Mouse (Mus musculus): ENCODE data around the gene Fos. TPM values are rescaled to one million over a fixed set of nuclear protein-coding genes. Genes with fewer than 3 reads are reported as not detected.

The Fos gene
- polyA plus RNA-seq (2016; fragmentation: Nextera tagmentation; extraction: Ambion mirVana), result 1.5 TPM in 2 replicates

DNA sequence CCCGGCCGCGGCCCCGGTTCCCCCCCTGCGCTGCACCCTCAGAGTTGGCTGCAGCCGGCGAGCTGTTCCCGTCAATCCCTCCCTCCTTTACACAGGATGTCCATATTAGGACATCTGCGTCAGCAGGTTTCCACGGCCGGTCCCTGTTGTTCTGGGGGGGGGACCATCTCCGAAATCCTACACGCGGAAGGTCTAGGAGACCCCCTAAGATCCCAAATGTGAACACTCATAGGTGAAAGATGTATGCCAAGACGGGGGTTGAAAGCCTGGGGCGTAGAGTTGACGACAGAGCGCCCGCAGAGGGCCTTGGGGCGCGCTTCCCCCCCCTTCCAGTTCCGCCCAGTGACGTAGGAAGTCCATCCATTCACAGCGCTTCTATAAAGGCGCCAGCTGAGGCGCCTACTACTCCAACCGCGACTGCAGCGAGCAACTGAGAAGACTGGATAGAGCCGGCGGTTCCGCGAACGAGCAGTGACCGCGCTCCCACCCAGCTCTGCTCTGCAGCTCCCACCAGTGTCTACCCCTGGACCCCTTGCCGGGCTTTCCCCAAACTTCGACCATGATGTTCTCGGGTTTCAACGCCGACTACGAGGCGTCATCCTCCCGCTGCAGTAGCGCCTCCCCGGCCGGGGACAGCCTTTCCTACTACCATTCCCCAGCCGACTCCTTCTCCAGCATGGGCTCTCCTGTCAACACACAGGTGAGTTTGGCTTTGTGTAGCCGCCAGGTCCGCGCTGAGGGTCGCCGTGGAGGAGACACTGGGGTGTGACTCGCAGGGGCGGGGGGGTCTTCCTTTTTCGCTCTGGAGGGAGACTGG, at the start of gene Fos:
Gene Fos (plus strand): TSS at position 410 of the 817 bp plus-strand sequence.
- Histone ChIP-seq H3K4me3 (peak within 1 kb of the TSS; percentile 72), H3K27me3 (ENCODE audit: insufficient read depth, poor library complexity, severe bottlenecking) (peaks cover 55% of the 10 kb centered on the region), H3K27ac (peak within 1 kb of the TSS; percentile 88), H3K4me1 (replicated peaks) (peaks cover 52% of the 10 kb centered on the region), H3K9me3 (no peaks in the 10 kb centered on the region), H3K36me3 (no peaks in the 10 kb centered on the region)
- DNase-seq (ENCODE audit: low spot score), result peak; percentile 89
- WGBS, result under 1% methylated on average over 56 of the region's 56 CpGs

DNA sequence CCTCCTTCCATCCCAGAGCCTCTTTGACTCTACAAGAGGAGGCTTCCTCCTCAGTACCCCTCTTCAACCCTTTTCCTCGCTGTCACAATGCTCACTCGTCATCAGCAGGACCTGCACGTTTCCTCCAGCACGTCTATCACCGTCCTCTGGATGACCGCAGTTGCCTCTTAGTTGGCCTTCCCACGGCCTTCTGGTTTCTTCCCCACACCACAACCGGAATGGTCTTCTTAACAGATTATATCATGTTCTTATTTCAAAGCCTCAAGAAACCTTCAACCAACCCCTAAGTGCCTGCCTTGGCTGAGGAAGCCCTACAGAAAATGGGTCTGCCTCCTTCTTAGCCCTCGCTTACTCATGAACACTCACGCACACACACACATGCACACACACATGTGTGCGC, 48.0 kb upstream of the Fos start:
- H3K36me3 ChIP-seq, result no peaks in the 10 kb centered on the region
- H3K4me1 ChIP-seq (replicated peaks), result peaks cover 16% of the 10 kb centered on the region
- H3K4me3 ChIP-seq, result no peak overlapping the region
- 90% methylated on average over 11 of the region's 11 CpGs for WGBS
- no peak for DNase-seq (ENCODE audit: low spot score)
- no peaks in the 10 kb centered on the region for H3K27me3 ChIP-seq (ENCODE audit: insufficient read depth, poor library complexity, severe bottlenecking)
- H3K27ac ChIP-seq, result no peak overlapping the region
- H3K9me3 ChIP-seq, result no peaks in the 10 kb centered on the region

DNA sequence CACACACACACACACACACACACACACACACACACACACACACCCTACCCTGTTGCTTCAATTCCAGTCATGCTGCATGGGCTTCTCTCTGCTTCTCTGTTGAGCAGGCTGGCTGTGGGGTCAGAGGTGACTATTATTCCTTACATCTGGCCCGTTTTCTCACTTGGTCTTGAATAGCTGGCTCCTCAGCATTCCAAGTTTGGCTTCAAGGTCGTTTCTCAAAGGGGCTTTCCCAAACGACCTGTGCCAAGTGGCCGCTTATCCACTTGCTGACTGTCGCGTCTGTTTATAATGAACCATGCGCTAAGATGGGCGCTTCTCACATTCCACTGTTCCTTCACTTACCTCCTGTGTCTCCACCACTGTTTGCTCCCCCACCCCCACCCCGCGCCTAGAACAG, 47.6 kb upstream of the Fos start:
- H3K27ac ChIP-seq, result no peak overlapping the region
- H3K9me3 ChIP-seq, result no peaks in the 10 kb centered on the region
- H3K4me1 ChIP-seq (replicated peaks), result peaks cover 16% of the 10 kb centered on the region
- no peaks in the 10 kb centered on the region for H3K27me3 ChIP-seq (ENCODE audit: insufficient read depth, poor library complexity, severe bottlenecking)
- no peak overlapping the region for H3K4me3 ChIP-seq
- WGBS, result 60% methylated on average over 10 of the region's 10 CpGs
- H3K36me3 ChIP-seq, result no peaks in the 10 kb centered on the region
- DNase-seq (ENCODE audit: low spot score), result no peak

DNA sequence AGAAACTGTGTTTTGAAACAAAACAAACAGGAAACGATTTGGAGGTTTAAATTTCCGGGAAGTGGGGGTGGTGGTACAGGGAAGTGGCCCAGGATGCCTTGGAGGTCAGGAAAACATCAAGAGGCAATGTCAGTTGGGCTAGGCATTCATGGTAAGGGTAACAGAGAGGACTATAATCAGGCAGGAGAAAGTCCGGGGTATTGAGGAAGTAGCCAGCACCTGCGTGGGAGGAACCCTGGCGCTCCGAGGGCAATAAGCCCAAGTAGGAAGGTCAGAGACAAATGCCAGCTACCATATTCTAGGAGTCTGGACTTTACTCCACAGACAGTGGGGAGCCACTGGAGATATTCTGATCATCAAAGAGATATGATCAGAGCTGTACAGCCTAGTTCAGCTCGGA, 45.9 kb upstream of the Fos start:
- no peak overlapping the region for H3K4me3 ChIP-seq
- H3K27me3 ChIP-seq (ENCODE audit: insufficient read depth, poor library complexity, severe bottlenecking), result no peaks in the 10 kb centered on the region
- 79% methylated on average over 7 of the region's 7 CpGs for WGBS

DNA sequence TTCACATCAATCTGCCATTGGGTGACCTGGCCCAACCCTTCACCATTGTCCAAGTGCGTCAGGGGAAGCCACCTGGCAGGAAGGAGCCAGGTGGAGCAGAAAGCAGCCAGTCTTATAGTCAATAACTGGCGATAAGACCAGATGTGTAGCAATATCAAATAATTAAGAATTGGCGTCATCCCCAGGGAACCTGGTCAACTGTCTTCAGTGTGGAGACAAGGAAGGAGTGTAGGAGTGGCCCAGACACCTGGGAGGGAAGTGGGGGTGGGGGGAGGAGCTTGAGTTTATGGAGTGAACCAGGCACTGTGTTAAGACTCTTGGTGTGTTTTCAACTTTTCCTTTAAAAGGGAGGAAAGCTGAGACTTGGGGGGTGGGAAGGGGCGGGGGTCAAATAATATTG, 43.7 kb upstream of the Fos start:
- no peak for DNase-seq (ENCODE audit: low spot score)
- H3K36me3 ChIP-seq, result no peaks in the 10 kb centered on the region

More for the DNA sequence above, 45.9 kb upstream of the Fos start:
- H3K27ac ChIP-seq, result no peak overlapping the region
- H3K9me3 ChIP-seq, result no peaks in the 10 kb centered on the region
- H3K4me1 ChIP-seq (replicated peaks), result peaks cover 19% of the 10 kb centered on the region
- no peaks in the 10 kb centered on the region for H3K36me3 ChIP-seq
- no peak for DNase-seq (ENCODE audit: low spot score)

DNA sequence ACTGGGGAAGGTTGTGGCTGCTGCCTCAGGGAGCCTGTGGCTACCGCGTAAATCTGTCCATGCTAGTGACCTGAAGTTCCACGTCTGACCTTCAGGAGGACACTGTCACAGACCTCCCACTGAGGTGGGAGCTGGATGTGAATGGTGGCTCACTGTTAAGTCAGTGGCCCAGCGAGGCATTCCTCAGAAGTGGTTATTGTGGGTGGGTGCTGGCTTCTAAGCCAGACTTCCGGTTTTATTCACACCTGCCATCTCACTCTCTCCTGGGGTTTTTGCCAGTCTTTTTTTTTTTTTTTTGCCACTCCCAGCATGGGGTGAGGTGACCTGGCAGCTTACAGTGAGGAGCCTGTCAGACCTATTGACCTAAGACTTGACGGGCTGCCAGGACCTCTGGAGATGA, 43.3 kb upstream of the Fos start:
- no peak overlapping the region for H3K27ac ChIP-seq
- no peaks in the 10 kb centered on the region for H3K9me3 ChIP-seq
- 0 out of 2 replicates have a peak, but pooled peaks cover 4% of the 10 kb centered on the region for H3K27me3 ChIP-seq (ENCODE audit: insufficient read depth, poor library complexity, severe bottlenecking)
- no peak for DNase-seq (ENCODE audit: low spot score)
- 48% methylated on average over 6 of the region's 6 CpGs for WGBS
- peaks cover 32% of the 10 kb centered on the region for H3K4me1 ChIP-seq (replicated peaks)
- no peaks in the 10 kb centered on the region for H3K36me3 ChIP-seq
- no peak overlapping the region for H3K4me3 ChIP-seq

More for the DNA sequence above, 43.7 kb upstream of the Fos start:
- Histone ChIP-seq H3K9me3 (no peaks in the 10 kb centered on the region), H3K4me1 (replicated peaks) (peaks cover 32% of the 10 kb centered on the region), H3K27ac (no peak overlapping the region), H3K4me3 (no peak overlapping the region), H3K27me3 (ENCODE audit: insufficient read depth, poor library complexity, severe bottlenecking) (0 out of 2 replicates have a peak, but pooled peaks cover 4% of the 10 kb centered on the region)
- 76% methylated on average over 4 of the region's 4 CpGs for WGBS

DNA sequence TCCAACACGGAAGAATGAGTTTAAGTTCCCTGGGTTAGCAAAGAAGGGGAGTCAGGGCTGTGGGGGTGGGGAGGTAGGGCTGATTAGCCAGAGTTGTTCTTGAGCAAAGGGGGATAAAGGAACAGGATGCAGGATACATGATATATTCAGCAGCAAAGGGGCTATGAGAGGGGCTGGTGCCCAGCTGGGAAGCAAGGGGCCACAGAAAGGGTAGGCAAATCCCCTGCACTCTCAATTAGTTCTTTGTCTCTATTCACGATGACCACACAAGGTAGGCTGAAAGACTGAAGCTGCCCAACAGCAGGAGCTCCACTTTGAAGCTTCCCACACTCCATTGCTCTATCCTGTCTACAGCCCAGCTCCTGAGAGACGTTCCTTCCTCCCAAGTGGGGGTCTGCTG, 39.8 kb upstream of the Fos start:
- DNase-seq (ENCODE audit: low spot score), result peak; percentile 25
- H3K27ac ChIP-seq, result peak overlapping the region; percentile 73

DNA sequence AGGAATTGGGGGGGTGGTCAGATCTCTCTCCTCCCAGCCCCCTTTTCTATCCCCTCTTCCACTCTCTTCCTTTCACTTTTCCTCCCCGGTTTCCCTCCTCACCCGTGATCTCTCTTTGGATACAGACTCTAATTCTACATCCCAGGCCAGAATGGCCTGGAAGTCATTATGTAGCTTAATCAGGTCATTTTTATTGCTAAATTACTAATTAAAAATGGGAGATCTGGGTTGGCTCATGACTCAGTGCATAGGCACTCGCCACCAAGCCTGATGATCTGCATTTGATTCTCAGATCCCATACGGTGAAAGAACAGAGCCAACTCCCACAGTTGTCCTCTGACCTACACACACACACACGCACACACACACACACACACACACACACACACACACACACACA, 39.2 kb upstream of the Fos start:
- H3K4me3 ChIP-seq, result no peak overlapping the region
- 75% methylated on average over 5 of the region's 5 CpGs for WGBS
- H3K27ac ChIP-seq, result peak overlapping the region; percentile 73
- no peaks in the 10 kb centered on the region for H3K9me3 ChIP-seq
- H3K4me1 ChIP-seq (replicated peaks), result peaks cover 36% of the 10 kb centered on the region
- no peaks in the 10 kb centered on the region for H3K36me3 ChIP-seq
- 0 out of 2 replicates have a peak, but pooled peaks cover 4% of the 10 kb centered on the region for H3K27me3 ChIP-seq (ENCODE audit: insufficient read depth, poor library complexity, severe bottlenecking)
- DNase-seq (ENCODE audit: low spot score), result no peak

More for the DNA sequence above, 39.8 kb upstream of the Fos start:
- H3K27me3 ChIP-seq (ENCODE audit: insufficient read depth, poor library complexity, severe bottlenecking), result 0 out of 2 replicates have a peak, but pooled peaks cover 4% of the 10 kb centered on the region
- peaks cover 36% of the 10 kb centered on the region for H3K4me1 ChIP-seq (replicated peaks)
- H3K4me3 ChIP-seq, result no peak overlapping the region
- WGBS, result 13% methylated on average over 3 of the region's 3 CpGs
- H3K9me3 ChIP-seq, result no peaks in the 10 kb centered on the region
- no peaks in the 10 kb centered on the region for H3K36me3 ChIP-seq

DNA sequence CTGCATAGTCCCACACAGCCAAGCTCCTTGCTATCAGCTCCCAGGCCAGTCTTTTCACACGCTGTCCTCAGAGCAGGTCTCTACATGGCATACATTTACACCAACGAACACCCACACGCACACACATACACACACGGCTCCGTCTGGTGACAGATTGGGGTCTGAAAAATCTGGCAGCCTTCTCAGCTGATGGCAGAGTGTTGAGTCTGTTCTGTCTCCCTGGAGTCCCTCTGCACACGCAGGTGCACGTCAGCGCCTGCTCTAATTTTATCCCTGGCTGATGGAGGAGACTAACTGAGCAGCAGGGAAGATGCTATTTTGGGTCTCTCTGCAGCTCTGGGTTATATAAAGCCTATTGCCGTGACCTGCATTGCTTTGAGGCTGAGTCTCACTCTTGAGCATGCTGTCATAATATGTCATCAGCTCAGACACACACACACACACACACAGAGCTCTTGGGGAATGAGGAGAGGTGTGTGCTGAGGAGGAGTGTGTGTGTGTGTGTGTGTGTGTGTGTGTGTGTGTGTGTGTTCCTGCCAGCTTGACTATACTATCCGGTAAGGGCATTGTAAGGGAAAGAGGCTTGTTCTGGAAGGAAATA, 37.6 kb upstream of the Fos start:
- 74% methylated on average over 10 of the region's 10 CpGs for WGBS
- H3K27ac ChIP-seq, result no peak overlapping the region
- no peak overlapping the region for H3K4me3 ChIP-seq
- DNase-seq (ENCODE audit: low spot score), result no peak
- peaks cover 29% of the 10 kb centered on the region for H3K4me1 ChIP-seq (replicated peaks)
- no peaks in the 10 kb centered on the region for H3K9me3 ChIP-seq
- no peaks in the 10 kb centered on the region for H3K36me3 ChIP-seq
- H3K27me3 ChIP-seq (ENCODE audit: insufficient read depth, poor library complexity, severe bottlenecking), result 0 out of 2 replicates have a peak, but pooled peaks cover 4% of the 10 kb centered on the region

DNA sequence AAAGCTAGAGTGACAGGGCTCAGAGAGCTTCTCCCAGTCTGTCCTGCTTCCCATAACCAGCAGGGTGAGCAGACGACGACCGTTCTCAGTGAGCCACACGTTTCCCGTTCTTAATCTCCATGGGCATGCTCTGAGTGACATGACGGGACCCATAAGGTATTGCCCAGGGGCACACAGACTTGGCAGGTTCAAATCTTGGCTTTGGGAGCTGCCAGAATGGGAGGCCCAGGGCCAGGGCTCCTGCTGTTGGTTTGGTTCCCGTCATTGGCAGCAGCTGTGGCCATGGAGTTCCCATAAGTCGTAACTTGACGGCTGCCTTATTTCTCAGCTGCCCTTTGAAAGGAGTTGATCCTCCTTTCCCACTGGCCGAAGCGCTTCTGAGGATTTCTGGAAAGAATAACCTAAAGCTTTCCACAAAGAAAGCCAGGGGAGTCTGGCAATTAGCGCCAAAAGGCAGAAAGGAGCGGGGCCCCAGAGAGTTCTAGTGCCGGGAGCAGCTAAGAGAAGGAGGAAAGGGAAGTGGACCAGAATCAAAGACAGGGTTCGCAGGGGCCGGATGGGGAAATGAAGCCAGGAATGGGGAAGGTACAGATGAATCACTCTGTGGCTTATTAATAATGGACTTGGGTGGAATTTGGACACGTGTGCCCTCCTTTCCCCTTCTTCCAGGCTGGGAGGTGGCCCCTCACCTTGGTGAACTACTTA, 36.4 kb upstream of the Fos start:
- H3K4me1 ChIP-seq (replicated peaks), result peaks cover 26% of the 10 kb centered on the region
- WGBS, result 72% methylated on average over 17 of the region's 17 CpGs
- H3K9me3 ChIP-seq, result no peaks in the 10 kb centered on the region
- DNase-seq (ENCODE audit: low spot score), result no peak
- no peak overlapping the region for H3K4me3 ChIP-seq
- no peak overlapping the region for H3K27ac ChIP-seq
- no peaks in the 10 kb centered on the region for H3K36me3 ChIP-seq
- 0 out of 2 replicates have a peak, but pooled peaks cover 4% of the 10 kb centered on the region for H3K27me3 ChIP-seq (ENCODE audit: insufficient read depth, poor library complexity, severe bottlenecking)

DNA sequence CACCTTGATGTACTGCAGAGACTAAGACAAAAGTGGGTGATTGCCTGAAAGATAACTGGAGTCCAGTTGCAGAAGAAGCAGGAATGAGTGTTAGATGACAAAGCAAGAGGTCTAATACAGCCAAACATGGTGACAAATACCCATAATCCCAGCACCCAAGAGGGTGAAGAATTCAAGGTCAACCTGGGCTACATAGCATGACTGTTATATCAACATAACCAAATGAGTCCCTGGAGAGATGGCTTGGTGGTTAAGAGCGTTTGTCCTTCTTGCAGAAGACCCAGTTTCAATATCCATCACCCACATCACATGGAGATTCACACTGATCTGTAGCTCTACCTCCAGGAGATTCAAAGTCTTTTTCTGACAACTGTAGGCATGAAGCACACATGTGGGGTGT, 30.2 kb upstream of the Fos start:
- Histone ChIP-seq H3K4me1 (replicated peaks) (peaks cover 13% of the 10 kb centered on the region), H3K27me3 (ENCODE audit: insufficient read depth, poor library complexity, severe bottlenecking) (no peaks in the 10 kb centered on the region), H3K9me3 (no peaks in the 10 kb centered on the region), H3K27ac (no peak overlapping the region), H3K4me3 (no peak overlapping the region), H3K36me3 (no peaks in the 10 kb centered on the region)
- WGBS, result 93% methylated on average over 1 of the region's 1 CpGs
- DNase-seq (ENCODE audit: low spot score), result no peak

DNA sequence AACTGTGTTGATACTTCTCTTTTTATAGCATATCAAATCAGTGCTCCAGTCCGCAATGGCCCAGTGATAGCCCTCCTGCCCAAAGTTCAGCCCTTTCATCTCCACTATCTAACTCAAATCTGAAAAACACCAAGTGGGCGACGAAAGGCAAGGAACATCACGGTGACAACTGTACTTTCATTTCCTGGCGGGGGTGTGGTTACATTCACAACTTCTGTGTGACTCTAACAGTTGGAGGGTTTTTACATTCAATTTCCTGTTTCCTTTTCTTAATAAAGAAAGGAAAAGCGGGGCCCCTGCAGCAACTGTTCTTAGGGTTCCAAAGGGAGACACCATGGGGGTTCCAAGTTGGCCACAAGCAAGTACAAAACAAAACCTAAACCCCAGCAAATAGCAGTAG, 29.0 kb upstream of the Fos start:
- Histone ChIP-seq H3K27ac (no peak overlapping the region; the same call in 1 of the 2 replicates), H3K27me3 (ENCODE audit: insufficient read depth, poor library complexity, severe bottlenecking) (no peaks in the 10 kb centered on the region), H3K36me3 (no peaks in the 10 kb centered on the region), H3K4me3 (no peak overlapping the region), H3K9me3 (no peaks in the 10 kb centered on the region), H3K4me1 (replicated peaks) (peaks cover 13% of the 10 kb centered on the region)
- 38% methylated on average over 6 of the region's 6 CpGs for WGBS
- DNase-seq (ENCODE audit: low spot score), result no peak

DNA sequence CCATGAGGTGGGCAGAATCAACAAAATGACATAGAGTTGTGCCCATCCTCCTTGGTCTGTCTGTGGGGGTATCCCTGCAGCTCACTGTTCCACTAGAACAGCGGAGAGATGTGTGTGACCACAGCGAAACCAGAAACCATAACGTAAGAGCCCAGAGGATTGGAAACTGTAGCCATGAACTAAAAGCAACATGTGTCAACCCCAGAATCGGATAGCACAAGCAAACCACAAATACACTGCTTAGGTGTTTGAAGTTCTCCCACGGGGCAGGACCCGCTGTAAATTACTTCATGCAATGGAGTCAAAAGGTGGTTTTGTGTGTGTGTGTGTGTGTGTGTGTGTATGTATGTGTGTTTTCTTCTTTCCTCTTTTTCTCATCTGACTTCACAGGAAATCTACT, 26.7 kb upstream of the Fos start:
- H3K4me1 ChIP-seq (replicated peaks), result peaks cover 18% of the 10 kb centered on the region

More for the DNA sequence above, 26.7 kb upstream of the Fos start:
- Histone ChIP-seq H3K36me3 (no peaks in the 10 kb centered on the region), H3K27me3 (ENCODE audit: insufficient read depth, poor library complexity, severe bottlenecking) (no peaks in the 10 kb centered on the region), H3K9me3 (no peaks in the 10 kb centered on the region), H3K4me3 (no peak overlapping the region), H3K27ac (no peak overlapping the region)
- no peak for DNase-seq (ENCODE audit: low spot score)
- WGBS, result 86% methylated on average over 6 of the region's 6 CpGs
